Mouse (Mus musculus): Measurements from ENCODE around the gene Rab1a. TPM values are rescaled to one million over a fixed set of nuclear protein-coding genes. Genes with fewer than 3 reads are reported as not detected.

Rab1a gene
- polyA plus RNA-seq, 1 experiment from 2014 or later = 205 TPM

GRCm38 (mm10) chr11:20228666-20229065 is 27.4 kb downstream of the Rab1a start:
- DNase-seq (ENCODE audit: low spot score) = no peak
- H3K4me3 ChIP-seq = no peak overlapping the region
- no peaks in the 10 kb centered on the region for H3K9me3 ChIP-seq
- peaks cover 5% of the 10 kb centered on the region; the same call in 1 of the 2 replicates for H3K4me1 ChIP-seq
- peaks cover 96% of the 10 kb centered on the region for H3K36me3 ChIP-seq (replicated peaks)
- 88% methylated on average over 5 of the region's 5 CpGs for WGBS
- H3K27me3 ChIP-seq (replicated peaks; ENCODE audit: low read depth, poor library complexity, severe bottlenecking) = no peaks in the 10 kb centered on the region
- no peak overlapping the region for H3K27ac ChIP-seq (replicated peaks)

DNA sequence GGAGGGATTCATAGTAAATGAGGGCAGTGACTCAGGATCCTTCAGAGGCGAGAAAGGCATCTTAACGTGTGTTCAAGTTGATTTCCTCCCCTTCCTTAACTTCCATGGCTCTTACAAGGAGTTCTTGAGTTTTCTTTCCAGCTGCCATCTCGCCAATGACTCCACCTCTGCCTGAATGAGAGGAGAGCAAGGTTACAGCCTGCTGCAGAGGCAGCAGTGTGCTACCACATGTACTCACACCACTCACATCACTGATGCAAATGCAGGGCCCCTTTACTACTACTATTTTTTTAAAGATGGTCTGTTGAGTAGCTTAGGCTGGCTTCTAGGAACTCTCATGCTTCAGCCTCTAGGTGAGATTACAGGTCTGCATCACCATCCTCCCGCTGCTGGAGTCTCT is 28.1 kb downstream of the Rab1a start:
- no peak for DNase-seq (ENCODE audit: low spot score)
- no peaks in the 10 kb centered on the region for H3K9me3 ChIP-seq
- 91% methylated on average over 4 of the region's 4 CpGs for WGBS
- H3K36me3 ChIP-seq (replicated peaks) = peaks cover 96% of the 10 kb centered on the region
- H3K4me3 ChIP-seq = no peak overlapping the region
- peaks cover 5% of the 10 kb centered on the region; the same call in 1 of the 2 replicates for H3K4me1 ChIP-seq
- H3K27ac ChIP-seq (replicated peaks) = no peak overlapping the region
- no peaks in the 10 kb centered on the region for H3K27me3 ChIP-seq (replicated peaks; ENCODE audit: low read depth, poor library complexity, severe bottlenecking)

DNA sequence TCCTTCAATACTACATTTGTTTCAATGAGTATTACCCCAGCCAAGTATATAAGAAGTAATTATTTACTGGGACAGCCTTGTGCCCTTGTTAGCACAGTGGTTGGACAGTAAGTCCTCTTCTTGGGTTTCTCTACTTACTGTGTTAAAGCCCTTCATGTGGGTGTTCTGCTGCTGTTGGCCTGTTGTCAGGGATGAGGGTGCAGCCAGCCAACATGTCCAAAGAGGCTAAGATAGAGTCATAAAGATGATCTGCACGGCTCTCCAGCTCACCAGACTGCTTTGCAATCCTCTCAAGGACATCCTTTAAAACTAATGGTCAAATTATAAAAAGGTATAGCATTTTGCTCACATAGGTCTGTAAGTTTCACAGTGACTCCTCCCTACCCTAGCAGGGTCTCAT is 29.1 kb downstream of the Rab1a start:
- peaks cover 96% of the 10 kb centered on the region for H3K36me3 ChIP-seq (replicated peaks)
- no peak for DNase-seq (ENCODE audit: low spot score)
- H3K27ac ChIP-seq (replicated peaks) = no peak overlapping the region
- H3K9me3 ChIP-seq = no peaks in the 10 kb centered on the region
- H3K27me3 ChIP-seq (replicated peaks; ENCODE audit: low read depth, poor library complexity, severe bottlenecking) = no peaks in the 10 kb centered on the region
- H3K4me3 ChIP-seq = no peak overlapping the region
- H3K4me1 ChIP-seq = peaks cover 5% of the 10 kb centered on the region; the same call in 1 of the 2 replicates
- 89% methylated on average over 1 of the region's 1 CpGs for WGBS

GRCm38 (mm10) chr11:20231128-20231878 is 30.1 kb downstream of the Rab1a start:
- Histone ChIP-seq H3K36me3 (replicated peaks) (peaks cover 96% of the 10 kb centered on the region), H3K27me3 (replicated peaks; ENCODE audit: low read depth, poor library complexity, severe bottlenecking) (no peaks in the 10 kb centered on the region), H3K4me1 (peaks cover 5% of the 10 kb centered on the region; the same call in 1 of the 2 replicates), H3K27ac (replicated peaks) (peak overlapping the region; percentile 8; the same call in 1 of the 2 replicates), H3K4me3 (no peak overlapping the region), H3K9me3 (no peaks in the 10 kb centered on the region)
- peak; percentile 40 for DNase-seq (ENCODE audit: low spot score)
- 48% methylated on average over 8 of the region's 8 CpGs for WGBS

GRCm38 (mm10) chr11:20232016-20232755 is 31.0 kb downstream of the Rab1a start:
- peaks cover 100% of the 10 kb centered on the region for H3K36me3 ChIP-seq (replicated peaks)
- no peaks in the 10 kb centered on the region for H3K27me3 ChIP-seq (replicated peaks; ENCODE audit: low read depth, poor library complexity, severe bottlenecking)
- DNase-seq (ENCODE audit: low spot score) = no peak
- peaks cover 5% of the 10 kb centered on the region; the same call in 1 of the 2 replicates for H3K4me1 ChIP-seq
- no peaks in the 10 kb centered on the region for H3K9me3 ChIP-seq
- no peak overlapping the region for H3K27ac ChIP-seq (replicated peaks)
- no peak overlapping the region for H3K4me3 ChIP-seq
- WGBS = 59% methylated on average over 5 of the region's 5 CpGs

DNA sequence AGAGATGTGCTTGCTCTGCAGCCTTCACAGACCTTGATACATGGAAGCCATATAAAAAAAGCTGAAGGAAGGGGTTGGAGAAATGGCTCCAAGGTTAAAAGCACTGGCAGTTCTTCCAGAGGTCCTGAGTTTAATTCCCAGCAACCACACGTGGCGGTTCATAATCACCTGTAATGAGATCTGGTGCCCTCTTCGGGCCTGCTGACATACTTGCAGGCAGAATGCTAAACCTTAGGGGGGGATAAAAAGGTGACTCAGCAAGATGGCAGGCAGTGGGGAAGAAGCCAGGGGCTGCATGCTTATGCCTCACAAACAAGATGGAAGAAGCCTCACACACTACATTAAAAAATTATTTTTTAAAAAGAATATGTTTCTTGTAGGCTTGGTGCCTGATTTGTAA is 33.0 kb downstream of the Rab1a start:
- Histone ChIP-seq H3K27ac (replicated peaks) (no peak overlapping the region), H3K36me3 (replicated peaks) (peaks cover 99% of the 10 kb centered on the region), H3K4me1 (peaks cover 5% of the 10 kb centered on the region; the same call in 1 of the 2 replicates), H3K27me3 (replicated peaks; ENCODE audit: low read depth, poor library complexity, severe bottlenecking) (no peaks in the 10 kb centered on the region), H3K4me3 (no peak overlapping the region), H3K9me3 (no peaks in the 10 kb centered on the region)
- WGBS = 65% methylated on average over 3 of the region's 3 CpGs
- DNase-seq (ENCODE audit: low spot score) = no peak

GRCm38 (mm10) chr11:20237018-20237417 is 35.8 kb downstream of the Rab1a start:
- no peaks in the 10 kb centered on the region for H3K27me3 ChIP-seq (replicated peaks; ENCODE audit: low read depth, poor library complexity, severe bottlenecking)
- peaks cover 99% of the 10 kb centered on the region for H3K36me3 ChIP-seq (replicated peaks)
- H3K9me3 ChIP-seq = no peaks in the 10 kb centered on the region
- DNase-seq (ENCODE audit: low spot score) = no peak
- H3K4me1 ChIP-seq = 0 out of 2 replicates have a peak, but pooled peaks cover 3% of the 10 kb centered on the region
- H3K4me3 ChIP-seq = no peak overlapping the region
- 93% methylated on average over 7 of the region's 7 CpGs for WGBS
- H3K27ac ChIP-seq (replicated peaks) = no peak overlapping the region

DNA sequence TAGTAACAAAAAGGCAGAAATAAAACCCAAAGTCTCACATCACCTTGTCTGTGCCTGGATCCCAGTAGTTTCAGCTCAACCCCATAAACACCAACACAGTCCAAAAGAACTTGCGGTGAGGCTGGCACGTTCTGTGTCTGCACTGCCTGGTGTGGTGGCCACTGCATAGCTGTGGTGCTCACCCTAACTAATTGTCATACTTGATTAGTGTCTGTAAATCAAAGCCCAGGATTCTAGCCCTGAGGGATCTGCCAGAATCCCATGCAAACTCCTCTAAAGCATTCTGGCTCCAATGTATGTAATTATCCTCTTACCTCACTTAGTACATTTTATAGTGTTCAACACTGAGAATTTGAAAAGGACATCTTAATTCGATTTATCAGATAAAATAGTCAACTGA is 36.7 kb downstream of the Rab1a start:
- Histone ChIP-seq H3K27me3 (replicated peaks; ENCODE audit: low read depth, poor library complexity, severe bottlenecking) (no peaks in the 10 kb centered on the region), H3K36me3 (replicated peaks) (peaks cover 95% of the 10 kb centered on the region), H3K4me1 (peaks cover 9% of the 10 kb centered on the region), H3K9me3 (no peaks in the 10 kb centered on the region), H3K27ac (replicated peaks) (no peak overlapping the region), H3K4me3 (no peak overlapping the region)
- no peak for DNase-seq (ENCODE audit: low spot score)
- WGBS = 93% methylated on average over 3 of the region's 3 CpGs

DNA sequence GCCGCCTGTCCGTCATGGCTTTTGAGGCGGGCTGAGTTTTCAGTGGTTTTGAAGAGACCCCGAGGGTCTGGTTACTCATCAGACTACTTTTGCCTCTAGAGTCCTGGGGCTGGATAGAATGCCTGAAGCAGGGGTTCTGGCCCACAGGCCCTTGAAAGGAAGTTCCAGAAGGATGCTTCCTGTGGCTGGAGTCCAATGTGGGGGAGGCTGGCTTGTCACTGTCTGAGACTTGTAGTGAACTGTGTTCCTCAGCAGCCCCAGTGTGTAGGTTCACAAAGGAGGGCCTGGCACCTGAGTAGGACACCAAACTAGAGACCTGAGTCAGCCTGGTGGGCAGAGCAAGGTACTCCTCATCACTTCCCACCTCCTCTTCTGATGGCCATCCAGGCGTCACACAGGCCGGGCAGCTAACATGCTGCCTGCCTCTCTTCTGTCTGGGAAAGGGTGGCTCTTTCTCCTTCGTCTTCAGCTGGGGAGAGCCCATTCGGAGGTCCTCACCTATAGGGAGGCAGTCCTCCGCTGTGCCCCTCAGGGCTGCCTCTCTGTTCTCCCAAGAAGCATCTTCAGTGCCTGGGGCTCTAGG is 38.1 kb downstream of the Rab1a start:
- 93% methylated on average over 9 of the region's 9 CpGs for WGBS
- no peaks in the 10 kb centered on the region for H3K27me3 ChIP-seq (replicated peaks; ENCODE audit: low read depth, poor library complexity, severe bottlenecking)

GRCm38 (mm10) chr11:20240331-20240730 is 39.1 kb downstream of the Rab1a start:
- H3K27ac ChIP-seq (replicated peaks) = no peak overlapping the region
- H3K27me3 ChIP-seq (replicated peaks; ENCODE audit: low read depth, poor library complexity, severe bottlenecking) = no peaks in the 10 kb centered on the region
- peaks cover 30% of the 10 kb centered on the region for H3K4me1 ChIP-seq
- no peak overlapping the region for H3K4me3 ChIP-seq
- DNase-seq (ENCODE audit: low spot score) = no peak
- no peaks in the 10 kb centered on the region for H3K9me3 ChIP-seq
- H3K36me3 ChIP-seq (replicated peaks) = peaks cover 82% of the 10 kb centered on the region
- 89% methylated on average over 5 of the region's 5 CpGs for WGBS

More for the DNA sequence above, 38.1 kb downstream of the Rab1a start:
- Histone ChIP-seq H3K4me3 (no peak overlapping the region), H3K36me3 (replicated peaks) (peaks cover 85% of the 10 kb centered on the region), H3K4me1 (peaks cover 23% of the 10 kb centered on the region), H3K9me3 (no peaks in the 10 kb centered on the region), H3K27ac (replicated peaks) (no peak overlapping the region)
- no peak for DNase-seq (ENCODE audit: low spot score)

- Histone ChIP-seq H3K27ac (replicated peaks) (no peak overlapping the region), H3K4me3 (no peak overlapping the region), H3K9me3 (no peaks in the 10 kb centered on the region), H3K4me1 (peaks cover 37% of the 10 kb centered on the region), H3K27me3 (replicated peaks; ENCODE audit: low read depth, poor library complexity, severe bottlenecking) (no peaks in the 10 kb centered on the region), H3K36me3 (replicated peaks) (peaks cover 73% of the 10 kb centered on the region)
- no peak for DNase-seq (ENCODE audit: low spot score)
- WGBS = 94% methylated on average over 7 of the region's 7 CpGs
These were observed 40.1 kb downstream of the Rab1a start for GRCm38 (mm10) chr11:20241311-20241710.

GRCm38 (mm10) chr11:20242366-20243056 is 41.3 kb downstream of the Rab1a start:
- Histone ChIP-seq H3K27me3 (replicated peaks; ENCODE audit: low read depth, poor library complexity, severe bottlenecking) (no peaks in the 10 kb centered on the region), H3K36me3 (replicated peaks) (peaks cover 70% of the 10 kb centered on the region), H3K4me1 (peaks cover 49% of the 10 kb centered on the region), H3K9me3 (no peaks in the 10 kb centered on the region), H3K4me3 (no peak overlapping the region), H3K27ac (replicated peaks) (peak overlapping the region; percentile 54; the same call in 1 of the 2 replicates)
- DNase-seq (ENCODE audit: low spot score) = no peak
- 89% methylated on average over 6 of the region's 6 CpGs for WGBS
